Mouse (Mus musculus): ENCODE measurements around the gene Zfp551. TPM values are rescaled to one million over a fixed set of nuclear protein-coding genes. Genes with fewer than 3 reads are reported as not detected.

The Zfp551 gene
- polyA plus RNA-seq (2015; fragmentation: Nextera tagmentation; extraction: Ambion mirVana) = 3.2 and 3.7 TPM in 2 replicates

DNA sequence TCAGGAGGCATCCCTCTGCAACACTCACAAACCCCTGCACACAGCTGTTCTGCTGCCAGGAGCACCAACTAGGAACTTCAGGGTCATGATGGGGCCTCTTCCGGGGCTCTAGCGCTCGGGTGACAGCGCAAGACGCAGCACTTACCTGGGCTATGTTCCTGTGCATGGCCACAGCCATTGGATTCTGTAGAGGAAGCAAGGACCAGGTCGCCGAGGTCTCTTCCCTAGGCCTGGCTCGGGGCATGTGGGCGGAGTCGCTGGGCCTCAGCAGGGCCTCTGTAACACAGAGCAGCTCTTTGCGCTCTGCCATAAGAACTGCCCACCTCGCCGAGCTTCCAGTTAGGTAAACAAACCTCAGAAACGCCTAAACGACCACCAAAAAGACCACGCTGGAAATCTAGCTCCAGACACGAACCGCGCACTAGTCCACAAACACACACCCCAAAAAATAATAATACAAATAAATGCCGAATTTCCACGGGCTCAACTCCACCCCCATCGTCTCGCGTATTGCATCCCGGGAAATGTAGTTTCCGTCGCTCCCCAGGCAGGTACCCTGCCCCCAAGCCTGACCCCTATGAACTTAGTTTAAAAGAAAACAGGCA is at the start of gene Zfp551:
Gene Zfp551 (minus strand): TSS at position 507 of the 605 bp plus-strand sequence.
- no peaks in the 10 kb centered on the region for H3K27me3 ChIP-seq (ENCODE audit: control insufficient read depth, insufficient read depth, low read depth, low read length)
- peak within 1 kb of the TSS; percentile 50 for H3K4me2 ChIP-seq (ENCODE audit: low read depth, low read length)
- under 1% methylated on average over 27 of the region's 27 CpGs for WGBS
- H3K27ac ChIP-seq (ENCODE audit: low read length) = 0 out of 2 replicates have a peak within 1 kb of the TSS, but pooled peaks have one; percentile 1
- peak; percentile 95 for ATAC-seq (ENCODE audit: low read depth)
- H3K9me3 ChIP-seq (ENCODE audit: control insufficient read depth, low read length) = no peaks in the 10 kb centered on the region
- H3K4me1 ChIP-seq (replicated peaks; ENCODE audit: control insufficient read depth, insufficient read depth, low read length) = peaks cover 4% of the 10 kb centered on the region; the same call in 1 of the 2 replicates
- peak within 1 kb of the TSS; percentile 71 for H3K9ac ChIP-seq (ENCODE audit: low read length)
- H3K4me3 ChIP-seq (ENCODE audit: low read length) = peak within 1 kb of the TSS; percentile 54
- H3K36me3 ChIP-seq (ENCODE audit: control insufficient read depth, insufficient read depth, low read length) = 0 out of 2 replicates have a peak, but pooled peaks cover 2% of the 10 kb centered on the region

DNA sequence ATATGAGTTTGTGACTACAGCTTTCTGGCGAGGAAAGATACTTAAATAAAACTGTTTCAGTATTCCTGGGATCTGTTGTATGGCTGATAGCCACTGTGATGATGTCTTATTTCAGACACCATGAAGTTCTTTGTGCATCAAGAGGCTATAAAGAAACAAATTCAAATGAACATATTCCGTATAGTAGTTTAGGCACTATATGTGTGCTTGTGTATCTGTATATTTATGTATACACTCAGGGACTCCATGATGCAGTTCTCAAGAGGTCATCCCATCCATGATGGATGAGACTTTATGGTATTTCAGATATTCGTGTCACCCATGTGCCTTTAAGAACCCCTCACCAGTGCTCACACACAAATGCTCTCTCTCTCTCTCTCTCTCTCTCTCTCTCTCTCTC is 304 bp upstream of the Zfp551 start:
- H3K36me3 ChIP-seq (ENCODE audit: control insufficient read depth, insufficient read depth, low read length) = 0 out of 2 replicates have a peak, but pooled peaks cover 2% of the 10 kb centered on the region
- ATAC-seq (ENCODE audit: low read depth) = no peak; the same call in 1 of the 2 replicates
- H3K9ac ChIP-seq (ENCODE audit: low read length) = no peak overlapping the region; the same call in 1 of the 2 replicates
- H3K4me2 ChIP-seq (ENCODE audit: low read depth, low read length) = peak overlapping the region; percentile 50
- no peaks in the 10 kb centered on the region for H3K9me3 ChIP-seq (ENCODE audit: control insufficient read depth, low read length)
- 56% methylated on average over 3 of the region's 3 CpGs for WGBS
- H3K27ac ChIP-seq (ENCODE audit: low read length) = no peak overlapping the region
- peak overlapping the region; percentile 54 for H3K4me3 ChIP-seq (ENCODE audit: low read length)
- H3K27me3 ChIP-seq (ENCODE audit: control insufficient read depth, insufficient read depth, low read depth, low read length) = no peaks in the 10 kb centered on the region
- H3K4me1 ChIP-seq (replicated peaks; ENCODE audit: control insufficient read depth, insufficient read depth, low read length) = peaks cover 4% of the 10 kb centered on the region; the same call in 1 of the 2 replicates

GRCm38 (mm10) chr7:12421741-12422140 is 810 bp downstream of the Zfp551 start:
- no peak overlapping the region for H3K27ac ChIP-seq (ENCODE audit: low read length)
- peak overlapping the region; percentile 50 for H3K4me2 ChIP-seq (ENCODE audit: low read depth, low read length)
- H3K4me1 ChIP-seq (replicated peaks; ENCODE audit: control insufficient read depth, insufficient read depth, low read length) = peaks cover 4% of the 10 kb centered on the region; the same call in 1 of the 2 replicates
- peak overlapping the region; percentile 54 for H3K4me3 ChIP-seq (ENCODE audit: low read length)
- no peaks in the 10 kb centered on the region for H3K9me3 ChIP-seq (ENCODE audit: control insufficient read depth, low read length)
- 40% methylated on average over 5 of the region's 5 CpGs for WGBS
- peak overlapping the region; percentile 71 for H3K9ac ChIP-seq (ENCODE audit: low read length)
- peaks cover 5% of the 10 kb centered on the region for H3K36me3 ChIP-seq (ENCODE audit: control insufficient read depth, insufficient read depth, low read length)
- H3K27me3 ChIP-seq (ENCODE audit: control insufficient read depth, insufficient read depth, low read depth, low read length) = no peaks in the 10 kb centered on the region
- peak; percentile 30; the same call in 1 of the 2 replicates for ATAC-seq (ENCODE audit: low read depth)

DNA sequence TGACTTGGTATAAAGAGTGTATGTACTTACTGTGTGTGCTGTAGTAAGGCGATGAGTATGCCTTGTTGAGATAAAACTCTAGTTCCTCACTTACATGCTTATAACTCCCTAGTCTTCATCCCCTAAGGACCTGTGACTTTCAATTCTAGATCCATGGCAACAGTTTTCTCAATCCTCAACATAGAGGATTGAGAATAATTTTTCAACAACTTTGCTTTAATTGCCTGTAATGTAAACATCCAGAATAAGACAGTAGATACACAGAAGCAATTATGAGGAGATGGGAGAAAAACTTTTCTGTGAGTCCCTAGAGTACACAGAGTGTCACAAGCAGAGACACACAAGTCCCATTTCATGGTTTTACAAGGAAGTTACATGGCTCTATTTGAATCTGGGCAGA is 53.4 kb downstream of the Zfp551 start, which contains the start of gene Vmn1r84:
Gene Vmn1r84 (minus strand): TSS at position 101 of the 400 bp plus-strand sequence.
- no peak within 1 kb of the TSS for H3K4me3 ChIP-seq (ENCODE audit: low read length)
- ATAC-seq (ENCODE audit: low read depth) = no peak
- H3K9me3 ChIP-seq (ENCODE audit: control insufficient read depth, low read length) = no peaks in the 10 kb centered on the region
- H3K4me2 ChIP-seq (ENCODE audit: low read depth, low read length) = no peak within 1 kb of the TSS
- no peak within 1 kb of the TSS for H3K9ac ChIP-seq (ENCODE audit: low read length)
- H3K27ac ChIP-seq (ENCODE audit: low read length) = no peak within 1 kb of the TSS
- no peaks in the 10 kb centered on the region for H3K27me3 ChIP-seq (ENCODE audit: control insufficient read depth, insufficient read depth, low read depth, low read length)
- no peaks in the 10 kb centered on the region for H3K36me3 ChIP-seq (ENCODE audit: control insufficient read depth, insufficient read depth, low read length)
- whole genome bisulfite sequencing = 58% methylated on average over 1 of the region's 1 CpGs
- H3K4me1 ChIP-seq (replicated peaks; ENCODE audit: control insufficient read depth, insufficient read depth, low read length) = no peaks in the 10 kb centered on the region

Other genes with a start within 250 kb of the Zfp551 start
- gene Vmn1r80, start 233.5 kb downstream of the Zfp551 start, polyA plus RNA-seq (2015; fragmentation: Nextera tagmentation; extraction: Ambion mirVana) = not detected in 2 replicates
- gene Vmn1r81, start 154.5 kb downstream of the Zfp551 start, polyA plus RNA-seq (2015; fragmentation: Nextera tagmentation; extraction: Ambion mirVana) = not detected in 2 replicates
- gene Vmn1r82, start 122.3 kb downstream of the Zfp551 start, polyA plus RNA-seq (2015; fragmentation: Nextera tagmentation; extraction: Ambion mirVana) = not detected in 2 replicates
- 0.06 and 0.08 TPM in 2 replicates for gene Vmn1r83, start 93.3 kb downstream of the Zfp551 start, polyA plus RNA-seq (2015; fragmentation: Nextera tagmentation; extraction: Ambion mirVana)
- gene Vmn1r84, start 53.5 kb downstream of the Zfp551 start, polyA plus RNA-seq (2015; fragmentation: Nextera tagmentation; extraction: Ambion mirVana) = not detected in 2 replicates
- 21.6 TPM in 2 replicates for gene Zfp606, start 55.5 kb upstream of the Zfp551 start, polyA plus RNA-seq (2015; fragmentation: Nextera tagmentation; extraction: Ambion mirVana)
- not detected in 2 replicates for gene 2900092C05Rik, start 89.8 kb upstream of the Zfp551 start, polyA plus RNA-seq (2015; fragmentation: Nextera tagmentation; extraction: Ambion mirVana)
- 0.01 TPM in 2 replicates for gene Vmn2r53, start 186.0 kb upstream of the Zfp551 start, polyA plus RNA-seq (2015; fragmentation: Nextera tagmentation; extraction: Ambion mirVana)
- not detected in 2 replicates for gene Vmn2r54, start 217.6 kb upstream of the Zfp551 start, polyA plus RNA-seq (2015; fragmentation: Nextera tagmentation; extraction: Ambion mirVana)